Mouse (Mus musculus): ENCODE measurements at regions not wholly inside any gene's neighbourhood (a gene's known extent, or its start where the extent isn't known, plus 50 kb on each side); places are given as distances from the start of the nearest gene placed in this dataset.

GRCm38 (mm10) chr8:96340702-96341101, 452.4 kb upstream of the Got2 start:
- DNase-seq (ENCODE audit: low spot score) = no peak

GRCm38 (mm10) chr8:96318367-96318766, 430.0 kb upstream of the Got2 start:
- DNase-seq (ENCODE audit: low spot score) = peak; percentile 3

- DNase-seq (ENCODE audit: low spot score) = no peak
Observed at GRCm38 (mm10) chr8:96308989-96309718, 420.8 kb upstream of the Got2 start.

- DNase-seq (ENCODE audit: low spot score) = no peak
Observed at GRCm38 (mm10) chr8:96296643-96297042, 408.3 kb upstream of the Got2 start.

- no peak for DNase-seq (ENCODE audit: low spot score)
Observed at GRCm38 (mm10) chr8:96290740-96291139, 402.4 kb upstream of the Got2 start.

GRCm38 (mm10) chr8:96289519-96289918, 401.2 kb upstream of the Got2 start:
- DNase-seq (ENCODE audit: low spot score) = no peak

GRCm38 (mm10) chr8:96288525-96288924, 400.2 kb upstream of the Got2 start:
- DNase-seq (ENCODE audit: low spot score) = no peak

GRCm38 (mm10) chr8:96277479-96278138, 389.3 kb upstream of the Got2 start:
- no peak for DNase-seq (ENCODE audit: low spot score)

- no peak for DNase-seq (ENCODE audit: low spot score)
Observed at GRCm38 (mm10) chr8:96277058-96277457, 388.7 kb upstream of the Got2 start.

GRCm38 (mm10) chr8:96256294-96256693, 367.9 kb upstream of the Got2 start:
- DNase-seq (ENCODE audit: low spot score) = peak; percentile 35

GRCm38 (mm10) chr8:96255811-96256210, 367.5 kb upstream of the Got2 start:
- DNase-seq (ENCODE audit: low spot score) = no peak

- DNase-seq (ENCODE audit: low spot score) = no peak
Observed at GRCm38 (mm10) chr8:96246017-96246416, 357.7 kb upstream of the Got2 start.

GRCm38 (mm10) chr8:96244549-96245152, 356.3 kb upstream of the Got2 start:
- DNase-seq (ENCODE audit: low spot score) = no peak

GRCm38 (mm10) chr8:96238406-96238805, 350.1 kb upstream of the Got2 start:
- DNase-seq (ENCODE audit: low spot score) = no peak

GRCm38 (mm10) chr8:96237940-96238339, 349.6 kb upstream of the Got2 start:
- no peak for DNase-seq (ENCODE audit: low spot score)

GRCm38 (mm10) chr8:96230412-96230811, 342.1 kb upstream of the Got2 start:
- DNase-seq (ENCODE audit: low spot score) = peak; percentile 70

Measured in layer of hippocampus, adult 11-12 months (tissue).